Mouse (Mus musculus): Measurements from ENCODE around the gene Il4.

The Il4 gene

DNA sequence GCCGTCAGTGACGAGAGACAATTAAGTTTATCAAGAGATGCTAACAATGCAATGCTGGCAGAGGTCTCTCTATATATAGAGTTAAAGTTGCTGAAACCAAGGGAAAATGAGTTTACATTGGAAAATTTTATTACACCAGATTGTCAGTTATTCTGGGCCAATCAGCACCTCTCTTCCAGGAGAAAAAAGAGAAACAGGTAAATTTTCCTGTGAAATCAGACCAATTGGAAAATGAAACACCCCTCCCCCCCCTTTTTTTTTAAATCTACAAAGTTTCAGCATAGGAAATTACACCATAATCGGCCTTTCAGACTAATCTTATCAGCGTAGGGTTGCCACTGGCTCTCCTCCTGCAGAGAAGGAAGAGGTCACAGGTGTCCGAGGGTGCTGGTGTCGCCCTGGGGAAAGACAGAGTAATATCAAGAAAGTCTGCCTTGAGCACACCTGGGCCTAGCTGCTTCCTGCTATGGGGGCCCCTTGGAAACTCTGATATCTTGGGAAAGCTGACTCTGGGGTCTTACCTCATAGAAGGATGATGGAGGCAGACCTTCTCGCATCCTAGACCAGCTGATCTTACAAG, at the start of gene Il4:
Gene Il4, minus strand, starts transcription at position 51 of the 580 bp plus-strand sequence.
- CTCF ChIA-PET = interaction anchor here in 3 of 4 experiments (0.6 to 1.7 kb wide), 3 partner anchors 14 to 526 kb away, joined by 3 to 11 read pairs (median 7); no protein-coding TSS in a partner anchor
- POLR2A ChIA-PET = interaction anchor here in 2 of 4 experiments (0.6 kb wide), 2 partner anchors 152 to 270 kb away, joined by 3 read pairs; no protein-coding TSS in a partner anchor

DNA sequence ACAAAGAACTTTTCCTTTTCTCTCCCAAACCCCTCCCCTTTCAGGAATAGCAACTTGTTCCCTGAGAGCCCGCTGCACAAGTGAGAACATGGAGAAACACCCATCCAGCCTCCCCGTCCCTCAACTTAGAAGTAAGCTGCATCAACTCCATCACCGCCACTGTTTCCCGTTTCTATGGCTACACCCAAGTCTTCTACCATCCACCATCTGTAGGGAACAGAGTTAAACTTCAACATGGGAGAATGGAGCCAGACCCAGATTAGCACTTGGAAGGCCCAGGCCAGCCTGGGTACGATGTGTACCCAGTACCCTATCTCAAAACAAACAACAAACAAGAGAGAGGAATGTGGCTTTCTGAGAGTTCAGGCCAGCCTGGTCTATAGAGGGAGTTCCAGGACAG, 45.6 kb upstream of the Il4 start:
- ChIA-PET CTCF (interaction anchor here in 1 of 4 experiments (1.0 kb wide), 1 partner anchor 194 kb away, joined by 3 read pairs; the partner anchor contains the start of gene Gm9837), POLR2A (no interaction called here)

GRCm38 (mm10) chr11:53662794-53663674, 44.6 kb upstream of the Il4 start:
- ChIA-PET POLR2A (no interaction called here), CTCF (interaction anchor here in 2 of 4 experiments (0.6 kb wide), 2 partner anchors 115 to 183 kb away, joined by 3 to 8 read pairs; no protein-coding TSS in a partner anchor)

- ChIA-PET CTCF (interaction anchor here in 1 of 4 experiments (0.5 kb wide), 1 partner anchor 30 kb away, joined by 5 read pairs; no protein-coding TSS in a partner anchor), POLR2A (interaction anchor here in 1 of 4 experiments (0.6 kb wide), 2 partner anchors 34 to 174 kb away, joined by 3 to 4 read pairs; no protein-coding TSS in a partner anchor)
Observed at GRCm38 (mm10) chr11:53657828-53658227, 39.4 kb upstream of the Il4 start.

DNA sequence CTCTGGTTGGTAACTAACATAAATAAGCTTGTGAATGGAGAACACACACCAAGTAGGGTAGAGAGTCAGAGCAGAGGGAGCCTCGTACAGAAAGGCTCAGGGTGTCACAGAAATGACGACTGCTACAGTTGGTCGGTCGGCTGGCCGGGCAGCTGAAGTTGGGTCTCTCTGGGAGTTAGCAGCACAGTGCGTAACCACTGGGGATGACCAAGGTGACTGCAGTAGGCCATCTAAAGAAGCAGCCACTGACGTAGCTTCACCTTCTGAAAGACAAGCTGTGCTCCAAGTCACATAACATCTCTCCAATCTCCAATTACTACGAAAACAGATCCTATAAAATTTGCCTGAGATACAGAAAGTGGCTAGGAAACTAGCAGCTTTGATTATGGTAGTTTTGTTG, 38.9 kb upstream of the Il4 start:
- CTCF ChIA-PET = interaction anchor here in 1 of 4 experiments (0.5 kb wide), 1 partner anchor 30 kb away, joined by 5 read pairs; no protein-coding TSS in a partner anchor
- POLR2A ChIA-PET = no interaction called here

- ChIA-PET POLR2A (no interaction called here), CTCF (no interaction called here)
Observed at GRCm38 (mm10) chr11:53656558-53657202, 38.2 kb upstream of the Il4 start.

GRCm38 (mm10) chr11:53655043-53655442, 36.6 kb upstream of the Il4 start:
- ChIA-PET POLR2A (no interaction called here), CTCF (no interaction called here)

GRCm38 (mm10) chr11:53652427-53652826, 34.0 kb upstream of the Il4 start:
- CTCF ChIA-PET = no interaction called here
- POLR2A ChIA-PET = no interaction called here

- ChIA-PET POLR2A (interaction anchor here in 1 of 4 experiments (1.6 kb wide), 1 partner anchor 18 kb away, joined by 4 read pairs; no protein-coding TSS in a partner anchor), CTCF (interaction anchor here in 1 of 4 experiments (0.6 to 1.2 kb wide), 3 partner anchors 24 to 181 kb away, joined by 3 to 4 read pairs (median 3); partner anchors contain the start of gene Gm9837)
Observed at GRCm38 (mm10) chr11:53651441-53651840, 33.0 kb upstream of the Il4 start.

GRCm38 (mm10) chr11:53644017-53644416, 25.5 kb upstream of the Il4 start:
- ChIA-PET CTCF (no interaction called here), POLR2A (interaction anchor here in 2 of 4 experiments (0.6 to 1.2 kb wide), 2 partner anchors 16 to 174 kb away, joined by 4 to 6 read pairs; partner anchors contain the start of gene Gm9837 (in 1 of the 2))

DNA sequence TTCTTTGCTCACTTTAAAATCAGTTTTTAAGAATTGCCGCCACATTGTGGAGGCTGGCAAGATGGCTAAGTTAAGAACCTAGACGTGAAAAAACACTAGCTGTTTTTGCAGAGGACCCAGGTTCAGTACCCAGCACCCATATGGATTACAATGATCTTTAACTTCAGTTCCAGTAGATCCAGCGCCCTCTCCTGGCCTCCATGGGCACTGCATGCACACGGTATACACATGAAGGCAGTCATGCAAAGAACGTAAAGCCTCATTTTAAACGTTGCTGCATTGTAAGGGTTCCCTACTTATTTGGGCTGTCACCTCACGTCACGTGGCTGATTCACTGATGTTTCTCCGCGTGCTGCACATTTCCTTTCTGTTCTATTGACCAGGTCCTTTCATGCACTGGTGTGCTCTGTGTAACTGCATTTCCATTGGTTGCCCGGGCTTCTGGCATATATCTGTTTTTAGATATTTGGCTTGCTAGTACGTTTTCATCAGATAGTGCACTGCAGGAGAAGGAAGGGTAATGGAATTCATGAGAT, 24.3 kb upstream of the Il4 start:
- CTCF ChIA-PET = interaction anchor here in 1 of 4 experiments (0.6 kb wide), 2 partner anchors 53 to 92 kb away, joined by 3 to 4 read pairs; no protein-coding TSS in a partner anchor
- POLR2A ChIA-PET = no interaction called here

GRCm38 (mm10) chr11:53637803-53638260, 19.4 kb upstream of the Il4 start:
- POLR2A ChIA-PET = interaction anchor here in 3 of 4 experiments (0.7 to 1.6 kb wide), 9 partner anchors 9 to 1347 kb away, joined by 3 to 8 read pairs (median 4); partner anchors contain the start of gene Irf1 (in 1 of the 3)

DNA sequence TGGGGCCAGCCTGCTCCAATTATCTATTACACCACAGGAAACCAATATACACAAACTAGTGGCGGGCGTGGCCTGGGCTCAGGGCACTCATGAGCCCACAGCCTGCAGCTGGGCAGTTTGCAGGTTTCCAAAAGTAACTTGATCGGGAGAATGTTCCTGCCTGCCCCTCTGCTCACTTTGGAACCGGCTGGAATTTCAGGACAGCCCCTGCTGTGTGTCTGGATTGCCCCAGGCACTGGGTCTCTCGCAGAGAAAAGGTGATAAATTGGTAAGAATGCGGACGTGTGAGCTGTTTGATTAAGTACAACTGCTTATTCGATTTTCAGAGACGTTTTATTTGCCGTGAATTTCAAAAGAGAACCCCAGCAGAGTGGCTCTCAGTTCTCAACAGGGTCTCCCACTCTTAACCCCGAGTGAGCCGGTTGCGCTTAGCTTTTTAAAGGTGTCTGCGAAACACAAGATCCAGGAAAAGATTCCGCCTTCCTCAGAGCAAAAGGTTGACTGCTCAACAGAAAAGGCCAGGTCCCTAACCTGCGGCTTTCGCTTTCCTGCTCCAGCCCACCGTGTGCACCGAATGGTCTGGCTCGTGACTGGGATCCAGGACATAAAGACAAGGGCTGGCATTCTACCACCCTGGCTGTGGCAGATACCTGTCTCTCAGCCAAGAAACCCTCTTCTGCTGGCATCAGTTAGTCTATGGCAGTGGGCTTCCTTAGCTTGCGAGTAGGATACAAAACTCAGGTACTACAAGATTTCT, 18.8 kb upstream of the Il4 start:
- CTCF ChIA-PET = interaction anchor here (0.6 to 2.4 kb wide), 13 partner anchors 9 to 1846 kb away, joined by 3 to 10 read pairs (median 5); no protein-coding TSS in a partner anchor
- POLR2A ChIA-PET = interaction anchor here in 3 of 4 experiments (0.5 to 1.6 kb wide), 11 partner anchors 9 to 1346 kb away, joined by 3 to 8 read pairs (median 4); partner anchors contain the start of genes Irf1 (in 1 of the 3) and Rad50 (in 1 of the 3)

More at GRCm38 (mm10) chr11:53637803-53638260, 19.4 kb upstream of the Il4 start:
- CTCF ChIA-PET = interaction anchor here in 3 of 4 experiments (0.7 to 2.4 kb wide), 7 partner anchors 10 to 379 kb away, joined by 3 to 10 read pairs (median 5); no protein-coding TSS in a partner anchor

- POLR2A ChIA-PET = interaction anchor here in 3 of 4 experiments (0.6 to 1.4 kb wide), 3 partner anchors 10 to 71 kb away, joined by 3 to 4 read pairs (median 3); partner anchors contain the start of gene Rad50 (in 1 of the 3)
- CTCF ChIA-PET = interaction anchor here in 3 of 4 experiments (0.6 to 2.4 kb wide), 8 partner anchors 9 to 1847 kb away, joined by 3 to 10 read pairs (median 4); no protein-coding TSS in a partner anchor
Observed at GRCm38 (mm10) chr11:53636183-53636646, 17.7 kb upstream of the Il4 start.

GRCm38 (mm10) chr11:53635590-53636182, 17.2 kb upstream of the Il4 start:
- ChIA-PET POLR2A (interaction anchor here in 2 of 4 experiments (0.5 to 0.6 kb wide), 2 partner anchors 12 to 170 kb away, joined by 3 read pairs; no protein-coding TSS in a partner anchor), CTCF (interaction anchor here in 3 of 4 experiments (0.6 to 1.9 kb wide), 3 partner anchors 8 to 165 kb away, joined by 3 to 9 read pairs (median 4); partner anchors contain the start of gene Gm9837 (in 1 of the 3))

- ChIA-PET POLR2A (interaction anchor here in 1 of 4 experiments (1.8 kb wide), 1 partner anchor 16 kb away, joined by 4 read pairs; no protein-coding TSS in a partner anchor), CTCF (interaction anchor here in 3 of 4 experiments (0.9 to 1.8 kb wide), 4 partner anchors 29 to 164 kb away, joined by 3 to 5 read pairs (median 4); partner anchors contain the start of gene Gm9837 (in 1 of the 3))
Observed at GRCm38 (mm10) chr11:53634556-53634955, 16.1 kb upstream of the Il4 start, which contains the start of gene Il13. Il13 (minus strand) TSS chr11:53634702.

Data from embryonic stem cell, embryonic (primary cell).